Mouse (Mus musculus): Measurements from ENCODE around the gene Zfand6.

DNA sequence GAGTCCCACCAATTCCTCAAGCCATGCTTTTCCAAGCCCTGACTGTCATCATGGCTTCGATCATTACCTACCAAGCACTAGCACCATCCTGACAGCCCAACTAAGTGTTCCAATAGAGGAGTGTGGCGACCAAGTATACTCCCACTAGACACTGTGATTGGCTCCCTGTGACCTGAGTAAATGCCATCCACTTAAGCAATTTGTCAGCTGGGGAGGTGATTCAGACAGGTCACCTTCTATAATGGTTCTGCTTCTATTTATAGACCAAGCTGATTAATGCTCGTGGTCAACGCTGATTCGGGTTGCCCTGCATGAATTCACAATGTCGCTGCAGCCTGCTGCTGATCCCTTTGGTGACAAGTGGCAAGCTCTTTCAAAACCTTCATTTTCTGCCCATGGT is 123.6 kb downstream of the Zfand6 start:
- TF ChIP-seq CTCF (IDR thresholded peaks at IDR 0.05; ENCODE audit: low read depth, low read length) (no peak), POLR2A (IDR thresholded peaks at IDR 0.05; ENCODE audit: borderline replicate concordance, low read depth, low read length) (no peak)

Measured in bone marrow macrophage, adult 2 months (primary cell).